In genomic region chr3:62449871-62450496, GRCm38 (mm10) we compare ENCODE assay signal across 20 mouse cellular contexts. TPM values are rescaled to one million over a fixed set of nuclear protein-coding genes. Genes with fewer than 3 reads are reported as not detected.
A peak's percentile ranks its signal among the peaks of the same experiment; 100 is the strongest.
DNase-seq lines count a peak whose midpoint lies in the region; ATAC-seq and TF ChIP-seq lines count a peak whose summit lies in the region.
"Had no signal": no experiment of that assay in that cellular context is flagged by ENCODE, and none has a peak within 500 bp of the region (broad histone marks: within the 10 kb centered on the region; RNA-seq: fewer than 3 reads in every experiment).

No protein-coding gene starts in this region.

- WGBS in kidney, postnatal 0 days: 89% methylated on average over 4 of the region's 4 CpGs
- 92% methylated on average over 4 of the region's 4 CpGs for WGBS in lung, adult 2 months
- 96% methylated on average over 4 of the region's 4 CpGs for WGBS in kidney, embryonic 15.5 days

- H3K4me1 ChIP-seq in kidney, postnatal 0 days (replicated peaks; ENCODE audit: insufficient read depth, low read length): no peaks in the 10 kb centered on the region
- peaks cover 5% of the 10 kb centered on the region for H3K4me1 ChIP-seq in lung, adult 2 months (ENCODE audit: control insufficient read depth, insufficient read depth, low read length)
- no peaks in the 10 kb centered on the region for H3K4me1 ChIP-seq in kidney, embryonic 15.5 days

- no peaks in the 10 kb centered on the region for H3K27me3 ChIP-seq in kidney, postnatal 0 days (ENCODE audit: insufficient read depth, low read length)
- H3K27me3 ChIP-seq in kidney, embryonic 15.5 days: no peaks in the 10 kb centered on the region
- H3K27me3 ChIP-seq: forebrain, embryonic 13.5 days; heart, embryonic 13.5 days; hindbrain, embryonic 13.5 days; limb, embryonic 15.5 days; lung, embryonic 15.5 days; midbrain, embryonic 15.5 days; neural tube, embryonic 15.5 days had no signal

- no peak overlapping the region for H3K4me2 ChIP-seq in kidney, postnatal 0 days (ENCODE audit: low read length)
- H3K4me2 ChIP-seq in kidney, embryonic 15.5 days: no peak overlapping the region
- H3K4me2 ChIP-seq: forebrain, embryonic 13.5 days; heart, embryonic 13.5 days; hindbrain, embryonic 13.5 days; limb, embryonic 15.5 days; lung, embryonic 15.5 days; midbrain, embryonic 15.5 days; neural tube, embryonic 15.5 days had no signal

- no peak for DNase-seq in kidney, postnatal 0 days (ENCODE audit: low spot score)
- no peak for DNase-seq in kidney, adult 18-20 months
- peak; percentile 28 for DNase-seq in lung, postnatal 36 days
- DNase-seq in lung, adult 2 months: no peak
- DNase-seq in Muller cell, postnatal 12 days (ENCODE audit: inconsistent ontology term): peak; percentile 89
- DNase-seq in layer of hippocampus, adult 9-10 months (ENCODE audit: low spot score): no peak
- DNase-seq: adrenal gland, adult 2 months; cerebellum, adult 9-11 months; layer of hippocampus, postnatal 36 days had no signal

- H3K27ac ChIP-seq in kidney, postnatal 0 days: no peak overlapping the region
- H3K27ac ChIP-seq in kidney, embryonic 15.5 days: no peak overlapping the region
- H3K27ac ChIP-seq: forebrain, embryonic 13.5 days; heart, embryonic 13.5 days; hindbrain, embryonic 13.5 days; limb, embryonic 15.5 days; lung, embryonic 15.5 days; midbrain, embryonic 15.5 days; neural tube, embryonic 15.5 days had no signal

- H3K9me3 ChIP-seq in kidney, postnatal 0 days (replicated peaks; ENCODE audit: low read length): no peaks in the 10 kb centered on the region
- H3K9me3 ChIP-seq in kidney, embryonic 15.5 days (replicated peaks): no peaks in the 10 kb centered on the region
- H3K9me3 ChIP-seq: forebrain, embryonic 13.5 days; G1E; heart, embryonic 13.5 days; hindbrain, embryonic 13.5 days; limb, embryonic 15.5 days; lung, embryonic 15.5 days; megakaryocyte, embryonic 14.5 days; midbrain, embryonic 15.5 days; neural tube, embryonic 15.5 days had no signal

- no peak overlapping the region for H3K9ac ChIP-seq in kidney, postnatal 0 days (ENCODE audit: low read depth, low read length)
- H3K9ac ChIP-seq in kidney, embryonic 15.5 days: no peak overlapping the region
- H3K9ac ChIP-seq: forebrain, embryonic 13.5 days; heart, embryonic 13.5 days; hindbrain, embryonic 13.5 days; limb, embryonic 15.5 days; lung, embryonic 15.5 days; midbrain, embryonic 15.5 days; neural tube, embryonic 15.5 days had no signal

- H3K36me3 ChIP-seq in kidney, postnatal 0 days (ENCODE audit: insufficient read depth, low read length): no peaks in the 10 kb centered on the region
- H3K36me3 ChIP-seq in kidney, embryonic 15.5 days: peaks cover 19% of the 10 kb centered on the region
- H3K36me3 ChIP-seq: G1E; midbrain, embryonic 15.5 days; neural tube, embryonic 15.5 days had no signal

- peak; percentile 22; the same call in 1 of the 2 replicates for TF ChIP-seq CTCF in kidney, postnatal 0 days (IDR thresholded peaks at IDR 0.05; ENCODE audit: low read depth)
- no peak for TF ChIP-seq CTCF in lung, adult 2 months (IDR thresholded peaks at IDR 0.05; ENCODE audit: insufficient read depth, low read length)

- TF ChIP-seq POLR2A in lung, adult 2 months (IDR thresholded peaks at IDR 0.05; ENCODE audit: borderline replicate concordance, extremely low read depth, low read depth, low read length): no peak

- H3K4me3 ChIP-seq in kidney, postnatal 0 days (replicated peaks; ENCODE audit: low read depth, low read length): no peak overlapping the region
- no peak overlapping the region for H3K4me3 ChIP-seq in lung, adult 2 months (replicated peaks; ENCODE audit: extremely low read depth, low read depth, low read length)
- no peak overlapping the region for H3K4me3 ChIP-seq in kidney, embryonic 15.5 days (replicated peaks)
- H3K4me3 ChIP-seq: forebrain, embryonic 13.5 days; heart, embryonic 13.5 days; hindbrain, embryonic 13.5 days; limb, embryonic 15.5 days; lung, embryonic 15.5 days; megakaryocyte, embryonic 14.5 days; midbrain, embryonic 15.5 days; neural tube, embryonic 15.5 days had no signal

- ATAC-seq in kidney, postnatal 0 days (replicated peaks; ENCODE audit: low FRiP score, low read depth): no peak
- no peak for ATAC-seq in kidney, embryonic 15.5 days (replicated peaks; ENCODE audit: low FRiP score)
- ATAC-seq: forebrain, embryonic 13.5 days; inflammation-experienced regulatory T-cells, adult 6 months; midbrain, embryonic 15.5 days had no signal

RNA-seq across cellular contexts. Expression of gene Dhx36, which starts 56.8 kb away (rescaled TPM):
- 24.1 and 25.0 TPM in 2 replicates for polyA plus RNA-seq in kidney, postnatal 0 days (2015; fragmentation: Nextera tagmentation; extraction: Ambion mirVana)
- 2.4 and 5.6 TPM in 2 replicates for polyA plus RNA-seq in lung, adult 2 months (2012; rRNA removed)
- 30.2 TPM in 2 replicates for polyA plus RNA-seq in kidney, embryonic 15.5 days (2015; fragmentation: Nextera tagmentation; extraction: Ambion mirVana)

Comparison
In these comparisons a context has a peak if more than half of its experiments do, and no peak if none do; other contexts are left out.
1. DNase-seq: peak in lung, postnatal 36 days (single experiment) and Muller cell, postnatal 12 days (single experiment); none in kidney, postnatal 0 days (single experiment), kidney, adult 18-20 months (single experiment), lung, adult 2 months (single experiment) and layer of hippocampus, adult 9-10 months (single experiment).